Mouse (Mus musculus): ENCODE measurements around the gene Samm50. TPM values are rescaled to one million over a fixed set of nuclear protein-coding genes. Genes with fewer than 3 reads are reported as not detected.
A peak's percentile ranks its signal among the peaks of the same experiment; 100 is the strongest.

Samm50 gene
- polyA plus RNA-seq, 1 experiment from 2014 or later = 90.6 TPM

GRCm38 (mm10) chr15:84238991-84239401 is 47.0 kb downstream of the Samm50 start:
- Histone ChIP-seq H3K27me3 (ENCODE audit: control insufficient read depth, insufficient read depth, low read depth, low read length) (no peaks in the 10 kb centered on the region), H3K9me3 (replicated peaks; ENCODE audit: control insufficient read depth, low read length, poor library complexity, severe bottlenecking) (no peaks in the 10 kb centered on the region), H3K9ac (ENCODE audit: low read depth, low read length) (no peak overlapping the region), H3K4me2 (ENCODE audit: low read length) (peak overlapping the region; percentile 21), H3K36me3 (ENCODE audit: control insufficient read depth, insufficient read depth, low read length) (no peaks in the 10 kb centered on the region), H3K4me3 (ENCODE audit: low read depth, low read length) (no peak overlapping the region), H3K27ac (ENCODE audit: low read length) (no peak overlapping the region), H3K4me1 (ENCODE audit: control insufficient read depth, insufficient read depth, low read length) (peaks cover 18% of the 10 kb centered on the region)
- 17% methylated on average over 16 of the region's 16 CpGs for WGBS
- no peak for ATAC-seq

GRCm38 (mm10) chr15:84241520-84241919 is 49.5 kb downstream of the Samm50 start:
- H3K4me3 ChIP-seq (ENCODE audit: low read depth, low read length) = no peak overlapping the region
- ATAC-seq = no peak
- no peaks in the 10 kb centered on the region for H3K9me3 ChIP-seq (replicated peaks; ENCODE audit: control insufficient read depth, low read length, poor library complexity, severe bottlenecking)
- no peaks in the 10 kb centered on the region for H3K27me3 ChIP-seq (ENCODE audit: control insufficient read depth, insufficient read depth, low read depth, low read length)
- H3K9ac ChIP-seq (ENCODE audit: low read depth, low read length) = no peak overlapping the region
- H3K4me2 ChIP-seq (ENCODE audit: low read length) = no peak overlapping the region
- WGBS = 38% methylated on average over 7 of the region's 7 CpGs
- no peak overlapping the region for H3K27ac ChIP-seq (ENCODE audit: low read length)
- no peaks in the 10 kb centered on the region for H3K36me3 ChIP-seq (ENCODE audit: control insufficient read depth, insufficient read depth, low read length)
- H3K4me1 ChIP-seq (ENCODE audit: control insufficient read depth, insufficient read depth, low read length) = peaks cover 18% of the 10 kb centered on the region

- ATAC-seq = 0 out of 2 replicates have a peak, but pooled peaks have one; percentile 56
- Histone ChIP-seq H3K4me3 (ENCODE audit: low read depth, low read length) (no peak overlapping the region), H3K27me3 (ENCODE audit: control insufficient read depth, insufficient read depth, low read depth, low read length) (no peaks in the 10 kb centered on the region), H3K9me3 (replicated peaks; ENCODE audit: control insufficient read depth, low read length, poor library complexity, severe bottlenecking) (no peaks in the 10 kb centered on the region), H3K4me2 (ENCODE audit: low read length) (no peak overlapping the region), H3K4me1 (ENCODE audit: control insufficient read depth, insufficient read depth, low read length) (peaks cover 7% of the 10 kb centered on the region), H3K36me3 (ENCODE audit: control insufficient read depth, insufficient read depth, low read length) (no peaks in the 10 kb centered on the region), H3K27ac (ENCODE audit: low read length) (peak overlapping the region; percentile 74), H3K9ac (ENCODE audit: low read depth, low read length) (no peak overlapping the region)
- WGBS = 50% methylated on average over 7 of the region's 7 CpGs
Measured at GRCm38 (mm10) chr15:84245104-84245503, 53.1 kb downstream of the Samm50 start.

GRCm38 (mm10) chr15:84246195-84246594 is 54.2 kb downstream of the Samm50 start:
- H3K36me3 ChIP-seq (ENCODE audit: control insufficient read depth, insufficient read depth, low read length) = no peaks in the 10 kb centered on the region
- H3K4me1 ChIP-seq (ENCODE audit: control insufficient read depth, insufficient read depth, low read length) = peaks cover 9% of the 10 kb centered on the region
- no peak overlapping the region for H3K27ac ChIP-seq (ENCODE audit: low read length)
- H3K27me3 ChIP-seq (ENCODE audit: control insufficient read depth, insufficient read depth, low read depth, low read length) = no peaks in the 10 kb centered on the region
- no peak overlapping the region for H3K4me2 ChIP-seq (ENCODE audit: low read length)
- 87% methylated on average over 6 of the region's 6 CpGs for WGBS
- no peak for ATAC-seq
- no peak overlapping the region for H3K9ac ChIP-seq (ENCODE audit: low read depth, low read length)
- H3K9me3 ChIP-seq (replicated peaks; ENCODE audit: control insufficient read depth, low read length, poor library complexity, severe bottlenecking) = no peaks in the 10 kb centered on the region
- H3K4me3 ChIP-seq (ENCODE audit: low read depth, low read length) = no peak overlapping the region

DNA sequence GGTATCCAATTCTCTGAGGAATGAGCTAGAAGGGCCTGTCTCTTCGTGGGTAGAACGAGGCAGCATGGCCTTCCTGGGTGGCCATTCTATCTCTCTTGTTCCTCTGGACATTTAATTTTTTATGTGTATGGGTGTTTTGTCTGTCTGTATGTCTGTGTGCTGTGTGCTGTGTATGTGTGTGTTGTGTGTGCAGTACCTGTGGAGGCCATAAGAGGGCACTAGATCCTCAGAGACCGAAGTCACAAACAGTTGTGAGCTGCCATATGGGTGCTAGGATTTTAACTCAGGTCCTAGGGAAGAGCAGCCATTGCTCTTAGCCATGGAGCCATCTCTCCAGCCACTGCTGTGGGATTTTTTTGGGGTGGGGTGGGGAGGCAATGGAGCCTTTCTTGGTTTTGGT is 55.3 kb downstream of the Samm50 start:
- H3K4me2 ChIP-seq (ENCODE audit: low read length) = no peak overlapping the region
- no peaks in the 10 kb centered on the region for H3K27me3 ChIP-seq (ENCODE audit: control insufficient read depth, insufficient read depth, low read depth, low read length)
- no peak overlapping the region for H3K27ac ChIP-seq (ENCODE audit: low read length)
- no peaks in the 10 kb centered on the region for H3K36me3 ChIP-seq (ENCODE audit: control insufficient read depth, insufficient read depth, low read length)
- no peak for ATAC-seq
- H3K4me1 ChIP-seq (ENCODE audit: control insufficient read depth, insufficient read depth, low read length) = peaks cover 9% of the 10 kb centered on the region
- WGBS = 74% methylated on average over 3 of the region's 3 CpGs
- H3K4me3 ChIP-seq (ENCODE audit: low read depth, low read length) = no peak overlapping the region
- H3K9me3 ChIP-seq (replicated peaks; ENCODE audit: control insufficient read depth, low read length, poor library complexity, severe bottlenecking) = no peaks in the 10 kb centered on the region
- no peak overlapping the region for H3K9ac ChIP-seq (ENCODE audit: low read depth, low read length)

DNA sequence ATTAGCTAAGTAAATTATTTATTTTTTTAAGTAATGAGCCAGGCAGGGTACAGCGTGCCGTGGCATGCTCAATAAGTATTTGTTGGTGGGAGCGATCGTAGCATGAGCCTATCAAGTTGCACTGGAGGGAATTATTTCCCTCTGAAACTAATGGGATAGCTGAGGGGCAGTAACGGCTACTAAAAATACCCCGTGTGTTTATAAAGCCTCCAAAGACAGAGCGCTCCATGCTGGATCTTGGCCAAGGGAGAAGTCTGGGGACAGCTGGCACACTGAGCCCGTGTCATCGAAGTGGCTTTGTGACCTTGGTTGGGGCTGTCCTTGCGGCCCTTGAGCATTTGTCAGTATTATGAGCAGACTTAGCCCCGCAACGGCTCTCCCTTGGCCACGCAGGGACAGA is 59.2 kb downstream of the Samm50 start:
- Histone ChIP-seq H3K9me3 (replicated peaks; ENCODE audit: control insufficient read depth, low read length, poor library complexity, severe bottlenecking) (no peaks in the 10 kb centered on the region), H3K4me2 (ENCODE audit: low read length) (no peak overlapping the region), H3K36me3 (ENCODE audit: control insufficient read depth, insufficient read depth, low read length) (no peaks in the 10 kb centered on the region), H3K27me3 (ENCODE audit: control insufficient read depth, insufficient read depth, low read depth, low read length) (no peaks in the 10 kb centered on the region), H3K4me1 (ENCODE audit: control insufficient read depth, insufficient read depth, low read length) (peaks cover 8% of the 10 kb centered on the region), H3K27ac (ENCODE audit: low read length) (no peak overlapping the region), H3K9ac (ENCODE audit: low read depth, low read length) (no peak overlapping the region), H3K4me3 (ENCODE audit: low read depth, low read length) (no peak overlapping the region)
- 38% methylated on average over 13 of the region's 13 CpGs for WGBS
- ATAC-seq = no peak

DNA sequence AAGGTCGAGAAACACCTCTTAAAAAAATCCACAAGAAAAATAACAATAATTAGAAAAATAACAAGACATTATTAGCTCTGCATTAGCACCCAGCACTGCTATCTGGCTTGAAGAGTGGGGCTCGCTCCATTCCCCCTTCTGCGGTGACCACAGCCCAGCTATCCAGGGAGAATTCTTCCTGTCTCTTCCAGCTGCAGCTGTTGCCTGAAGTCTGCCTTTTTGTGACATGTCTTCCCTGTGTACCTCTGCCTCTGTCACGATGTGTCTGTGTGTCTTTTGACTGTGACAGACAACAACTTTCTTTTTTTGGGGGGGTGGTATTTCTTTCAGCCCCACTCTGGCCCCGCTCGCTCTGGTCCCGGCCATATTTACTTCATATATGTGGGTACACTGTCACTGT is 60.6 kb downstream of the Samm50 start:
- Histone ChIP-seq H3K4me3 (ENCODE audit: low read depth, low read length) (no peak overlapping the region), H3K36me3 (ENCODE audit: control insufficient read depth, insufficient read depth, low read length) (no peaks in the 10 kb centered on the region), H3K9ac (ENCODE audit: low read depth, low read length) (no peak overlapping the region), H3K27ac (ENCODE audit: low read length) (no peak overlapping the region), H3K9me3 (replicated peaks; ENCODE audit: control insufficient read depth, low read length, poor library complexity, severe bottlenecking) (no peaks in the 10 kb centered on the region), H3K27me3 (ENCODE audit: control insufficient read depth, insufficient read depth, low read depth, low read length) (no peaks in the 10 kb centered on the region), H3K4me2 (ENCODE audit: low read length) (no peak overlapping the region), H3K4me1 (ENCODE audit: control insufficient read depth, insufficient read depth, low read length) (peaks cover 14% of the 10 kb centered on the region)
- no peak for ATAC-seq
- WGBS = 92% methylated on average over 7 of the region's 7 CpGs

DNA sequence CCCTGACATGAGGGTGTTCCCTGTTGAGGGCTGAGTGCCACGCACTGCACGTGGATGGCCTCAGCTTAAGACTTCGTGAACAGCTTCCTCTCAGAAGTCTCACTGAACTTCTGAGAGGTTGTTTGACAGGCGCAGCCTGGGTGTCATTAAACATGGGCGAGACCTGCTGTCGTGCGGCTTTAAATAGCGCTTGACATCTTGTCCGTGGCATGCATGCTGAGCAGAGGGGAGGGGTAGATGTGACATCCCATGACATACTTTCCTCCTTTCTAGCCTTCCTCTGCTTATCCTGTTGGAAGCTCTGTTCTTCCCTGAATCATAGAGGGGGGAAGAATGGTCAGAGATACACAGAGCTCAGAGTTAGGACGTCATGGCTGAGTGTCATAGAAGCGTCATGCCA is 61.7 kb downstream of the Samm50 start:
- Histone ChIP-seq H3K9ac (ENCODE audit: low read depth, low read length) (no peak overlapping the region), H3K36me3 (ENCODE audit: control insufficient read depth, insufficient read depth, low read length) (no peaks in the 10 kb centered on the region), H3K4me2 (ENCODE audit: low read length) (no peak overlapping the region), H3K27ac (ENCODE audit: low read length) (no peak overlapping the region), H3K4me1 (ENCODE audit: control insufficient read depth, insufficient read depth, low read length) (peaks cover 20% of the 10 kb centered on the region), H3K27me3 (ENCODE audit: control insufficient read depth, insufficient read depth, low read depth, low read length) (no peaks in the 10 kb centered on the region), H3K9me3 (replicated peaks; ENCODE audit: control insufficient read depth, low read length, poor library complexity, severe bottlenecking) (no peaks in the 10 kb centered on the region), H3K4me3 (ENCODE audit: low read depth, low read length) (no peak overlapping the region)
- no peak for ATAC-seq
- 57% methylated on average over 11 of the region's 11 CpGs for WGBS

GRCm38 (mm10) chr15:84254387-84254786 is 62.3 kb downstream of the Samm50 start:
- WGBS = 73% methylated on average over 8 of the region's 8 CpGs
- ATAC-seq = no peak
- Histone ChIP-seq H3K27me3 (ENCODE audit: control insufficient read depth, insufficient read depth, low read depth, low read length) (no peaks in the 10 kb centered on the region), H3K4me1 (ENCODE audit: control insufficient read depth, insufficient read depth, low read length) (peaks cover 22% of the 10 kb centered on the region), H3K4me3 (ENCODE audit: low read depth, low read length) (no peak overlapping the region), H3K4me2 (ENCODE audit: low read length) (no peak overlapping the region), H3K36me3 (ENCODE audit: control insufficient read depth, insufficient read depth, low read length) (no peaks in the 10 kb centered on the region), H3K9me3 (replicated peaks; ENCODE audit: control insufficient read depth, low read length, poor library complexity, severe bottlenecking) (no peaks in the 10 kb centered on the region), H3K9ac (ENCODE audit: low read depth, low read length) (no peak overlapping the region), H3K27ac (ENCODE audit: low read length) (no peak overlapping the region)
